Mouse (Mus musculus) kidney, postnatal 4 days (tissue): ENCODE measurements at regions not wholly inside any gene's neighbourhood (a gene's known extent, or its start where the extent isn't known, plus 50 kb on each side); places are given as distances from the start of the nearest gene placed in this dataset.

Experiments used
- DNase-seq, 2 experiments: peaks; one replicate each; pipeline ENCODE4 v3.0.0; 2021; ENCODE audit warnings: mixed read lengths in 2 of 2

- no peak for DNase-seq
These were observed 96.3 kb upstream of the Pdzrn3 start for GRCm38 (mm10) chr6:101473956-101474355.

- DNase-seq, result peak; percentile 32 to 44
These were observed 95.7 kb upstream of the Pdzrn3 start for GRCm38 (mm10) chr6:101473257-101473925.

- no peak for DNase-seq
These were observed 87.2 kb upstream of the Pdzrn3 start for GRCm38 (mm10) chr6:101464910-101465309.

- no peak for DNase-seq
These were observed 86.2 kb upstream of the Pdzrn3 start for GRCm38 (mm10) chr6:101463812-101464320.

- no peak for DNase-seq
These were observed 69.0 kb upstream of the Pdzrn3 start for GRCm38 (mm10) chr6:101446720-101447119.

- DNase-seq, result peak; percentile 3 to 11
These were observed 68.6 kb upstream of the Pdzrn3 start for GRCm38 (mm10) chr6:101446316-101446715.

GRCm38 (mm10) chr6:101432769-101433168 lies 55.1 kb upstream of the Pdzrn3 start:
- DNase-seq, result no peak

- DNase-seq, result no peak
These were observed 51.9 kb upstream of the Pdzrn3 start for GRCm38 (mm10) chr6:101429634-101430033.
